Mouse (Mus musculus) CH12.LX (cell line): ENCODE measurements around the gene Scamp2.

Experiments
- CTCF ChIP-seq, 2 experiments: IDR thresholded peaks in 1 of 2; conservative IDR thresholded peaks in 1 of 2; 2 replicates each; pipeline ENCODE4 v1.5.1; 2011 to 2012; ENCODE audit warnings: low read depth in 2 of 2, low read length in 2 of 2, improper control_type of control experiment in 1 of 2, inconsistent platforms in 1 of 2, mild to moderate bottlenecking in 1 of 2, moderate library complexity in 1 of 2
- USF1 ChIP-seq: IDR thresholded peaks from 2 replicates; pipeline ENCODE4 v1.6.1; 2014; ENCODE audit warnings: low read depth, mild to moderate bottlenecking, inconsistent platforms, low read length, improper control_type of control experiment

GRCm38 (mm10) chr9:57565741-57566221 lies 5.0 kb downstream of the Scamp2 start:
- TF ChIP-seq CTCF (conservative IDR thresholded peaks at IDR 0.05 in 1 of 2, IDR thresholded peaks at IDR 0.05 in 1 of 2; ENCODE audit: low read depth in 2 of 2, low read length in 2 of 2): no peak
- no peak for TF ChIP-seq USF1
